Mouse (Mus musculus): ENCODE results near the gene Mogs. TPM values are rescaled to one million over a fixed set of nuclear protein-coding genes. Genes with fewer than 3 reads are reported as not detected.
"Not testable (repeated sequence)": the region's sequence is repeated elsewhere in the genome, so short reads cannot be mapped to it uniquely, and the experiment has no call there.

The Mogs gene
- polyA plus RNA-seq, 1 experiment from 2014 or later, result 26.1 TPM

DNA sequence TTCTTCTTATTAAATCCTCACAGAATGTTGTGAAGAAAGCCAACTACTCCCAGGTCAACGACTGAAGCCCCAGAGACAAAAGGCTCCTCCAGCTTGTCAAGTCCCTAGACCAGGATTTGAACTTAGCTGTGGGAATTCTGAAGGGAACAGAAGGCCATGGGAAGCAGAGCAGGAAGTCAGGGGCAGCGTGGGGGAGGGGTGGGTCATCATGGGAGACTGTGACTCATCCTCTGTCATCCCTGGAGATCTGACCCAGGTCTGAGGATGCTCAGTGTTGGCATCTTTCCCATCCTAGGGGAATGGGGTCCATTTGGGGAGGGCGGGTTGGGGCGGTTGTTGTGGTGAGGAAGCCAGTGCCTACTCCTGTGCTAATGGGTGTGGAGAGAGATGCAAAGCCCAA lies 26.3 kb downstream of the Mogs start:
- WGBS, result 39% methylated on average over 4 of the region's 4 CpGs
- ATAC-seq (ENCODE audit: low FRiP score), result 0 out of 2 replicates have a peak, but pooled peaks have one; percentile 3
- H3K27ac ChIP-seq (replicated peaks), result 0 out of 2 replicates have a peak overlapping the region, but pooled peaks have one; percentile 1
- peak overlapping the region; percentile 57 for H3K9ac ChIP-seq (replicated peaks)
- 0 out of 2 replicates have a peak, but pooled peaks cover under 1% of the 10 kb centered on the region for H3K27me3 ChIP-seq (replicated peaks)
- peaks cover 48% of the 10 kb centered on the region for H3K4me1 ChIP-seq
- 0 out of 2 replicates have a peak, but pooled peaks cover under 1% of the 10 kb centered on the region for H3K36me3 ChIP-seq
- H3K9me3 ChIP-seq (replicated peaks), result no peaks in the 10 kb centered on the region
- peak overlapping the region; percentile 80 for H3K4me2 ChIP-seq
- H3K4me3 ChIP-seq (replicated peaks), result peak overlapping the region; percentile 41

DNA sequence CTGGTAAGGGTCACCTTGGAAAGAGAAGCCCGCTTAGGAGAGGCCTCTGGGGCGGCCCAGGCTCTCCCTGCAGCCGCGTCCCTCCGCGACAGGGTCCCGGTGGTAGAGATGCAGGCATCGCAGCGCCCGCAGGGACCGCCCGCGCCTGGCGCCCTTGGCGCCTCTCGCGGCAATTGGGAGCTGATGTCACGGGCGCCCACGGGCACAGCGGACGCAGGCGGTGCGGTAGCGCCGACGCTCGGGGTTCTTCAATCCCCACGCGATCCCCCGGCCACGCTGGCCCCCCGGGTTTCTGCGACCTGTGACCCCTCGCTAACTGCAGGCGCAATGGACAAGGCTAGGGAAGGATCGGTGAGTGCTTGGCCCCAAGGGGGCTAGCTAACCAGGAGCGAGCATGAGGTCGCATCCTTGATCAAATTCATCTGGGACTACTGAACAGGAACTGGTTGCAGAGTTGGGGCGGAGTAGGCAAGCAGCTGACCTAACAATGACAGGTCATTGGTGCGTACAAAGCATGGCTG lies 27.0 kb downstream of the Mogs start:
- H3K27ac ChIP-seq (replicated peaks), result 0 out of 2 replicates have a peak overlapping the region, but pooled peaks have one; percentile 1
- no peaks in the 10 kb centered on the region for H3K9me3 ChIP-seq (replicated peaks)
- WGBS, result 3% methylated on average over 41 of the region's 41 CpGs
- H3K4me1 ChIP-seq, result peaks cover 42% of the 10 kb centered on the region
- no peaks in the 10 kb centered on the region for H3K27me3 ChIP-seq (replicated peaks)
- H3K36me3 ChIP-seq, result 0 out of 2 replicates have a peak, but pooled peaks cover 3% of the 10 kb centered on the region
- H3K4me2 ChIP-seq, result peak overlapping the region; percentile 80
- ATAC-seq (ENCODE audit: low FRiP score), result peak; percentile 32; the same call in 1 of the 2 replicates
- H3K9ac ChIP-seq (replicated peaks), result peak overlapping the region; percentile 57
- H3K4me3 ChIP-seq (replicated peaks), result peak overlapping the region; percentile 41

DNA sequence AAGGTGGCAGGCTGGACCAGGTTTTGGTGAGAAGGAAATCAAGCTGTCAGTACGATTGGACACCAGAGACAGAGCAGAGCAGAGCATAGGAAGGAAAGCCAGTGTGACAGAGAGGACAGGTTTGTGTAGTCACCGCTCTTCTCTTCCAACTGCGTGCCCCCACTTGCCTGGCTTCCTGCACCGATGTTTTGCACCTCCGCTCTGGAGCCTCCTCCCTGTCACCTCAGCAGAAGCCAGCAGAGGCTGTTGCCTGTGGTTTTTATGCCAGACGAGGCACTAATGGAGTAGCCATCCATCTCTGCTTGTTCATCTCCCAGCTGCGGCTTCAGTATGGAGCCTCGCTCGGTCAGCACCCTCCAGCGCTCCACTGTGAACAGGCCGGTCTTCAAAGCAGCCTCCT lies 27.6 kb downstream of the Mogs start:
- H3K4me3 ChIP-seq (replicated peaks), result no peak overlapping the region
- peak overlapping the region; percentile 80 for H3K4me2 ChIP-seq
- 37% methylated on average over 11 of the region's 11 CpGs for WGBS
- H3K9ac ChIP-seq (replicated peaks), result peak overlapping the region; percentile 57; the same call in 1 of the 2 replicates
- peaks cover 36% of the 10 kb centered on the region for H3K4me1 ChIP-seq
- 0 out of 2 replicates have a peak, but pooled peaks cover 3% of the 10 kb centered on the region for H3K36me3 ChIP-seq
- H3K9me3 ChIP-seq (replicated peaks), result no peaks in the 10 kb centered on the region
- no peak overlapping the region for H3K27ac ChIP-seq (replicated peaks)
- H3K27me3 ChIP-seq (replicated peaks), result no peaks in the 10 kb centered on the region
- no peak for ATAC-seq (ENCODE audit: low FRiP score)

DNA sequence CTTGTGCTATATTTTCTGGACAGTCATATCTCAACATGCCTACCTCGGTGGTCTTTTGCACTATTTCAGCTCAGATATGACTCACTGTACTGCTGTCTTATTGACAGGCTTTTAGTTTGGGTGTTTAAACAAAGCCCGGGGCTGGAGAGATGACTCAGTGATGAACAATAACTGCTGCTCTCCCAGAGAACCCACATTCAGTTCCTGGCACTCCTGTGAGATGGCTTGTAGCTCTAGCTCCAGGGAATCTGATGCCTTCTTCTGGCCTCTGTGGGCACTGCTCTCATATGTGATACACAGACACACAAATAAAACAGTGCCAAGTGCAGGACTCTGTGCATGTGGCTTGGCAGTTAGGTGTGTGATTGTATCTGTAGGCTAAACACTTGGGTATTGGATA lies 29.9 kb downstream of the Mogs start:
- 79% methylated on average over 2 of the region's 2 CpGs for WGBS
- Histone ChIP-seq H3K4me1 (peaks cover 15% of the 10 kb centered on the region), H3K9me3 (replicated peaks) (no peaks in the 10 kb centered on the region), H3K4me3 (replicated peaks) (no peak overlapping the region), H3K36me3 (0 out of 2 replicates have a peak, but pooled peaks cover 6% of the 10 kb centered on the region), H3K27ac (replicated peaks) (no peak overlapping the region), H3K9ac (replicated peaks) (no peak overlapping the region), H3K27me3 (replicated peaks) (no peaks in the 10 kb centered on the region), H3K4me2 (no peak overlapping the region)
- no peak for ATAC-seq (ENCODE audit: low FRiP score)

DNA sequence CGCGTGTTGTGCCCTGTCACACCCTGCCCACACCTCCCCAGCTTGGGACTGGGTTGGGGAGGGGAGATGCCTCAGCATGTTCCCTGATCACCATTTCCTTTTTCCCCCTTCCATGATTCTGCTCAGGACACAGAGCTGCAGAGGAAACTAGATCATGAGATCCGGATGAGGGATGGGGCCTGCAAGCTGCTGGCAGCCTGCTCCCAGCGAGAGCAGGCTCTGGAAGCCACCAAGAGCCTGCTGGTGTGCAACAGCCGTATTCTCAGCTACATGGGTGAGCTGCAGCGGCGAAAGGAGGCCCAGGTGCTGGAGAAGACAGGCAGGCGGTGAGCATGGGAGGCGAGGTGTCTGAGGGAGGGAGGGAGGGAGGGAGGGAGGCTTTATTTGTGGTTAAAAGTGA lies 30.5 kb downstream of the Mogs start:
- Histone ChIP-seq H3K4me3 (replicated peaks) (no peak overlapping the region), H3K27me3 (replicated peaks) (no peaks in the 10 kb centered on the region), H3K9ac (replicated peaks) (no peak overlapping the region; the same call in 1 of the 2 replicates), H3K36me3 (0 out of 2 replicates have a peak, but pooled peaks cover 6% of the 10 kb centered on the region), H3K4me1 (peaks cover 15% of the 10 kb centered on the region), H3K9me3 (replicated peaks) (no peaks in the 10 kb centered on the region), H3K4me2 (no peak overlapping the region), H3K27ac (replicated peaks) (no peak overlapping the region)
- WGBS, result 76% methylated on average over 9 of the region's 9 CpGs
- no peak for ATAC-seq (ENCODE audit: low FRiP score)

DNA sequence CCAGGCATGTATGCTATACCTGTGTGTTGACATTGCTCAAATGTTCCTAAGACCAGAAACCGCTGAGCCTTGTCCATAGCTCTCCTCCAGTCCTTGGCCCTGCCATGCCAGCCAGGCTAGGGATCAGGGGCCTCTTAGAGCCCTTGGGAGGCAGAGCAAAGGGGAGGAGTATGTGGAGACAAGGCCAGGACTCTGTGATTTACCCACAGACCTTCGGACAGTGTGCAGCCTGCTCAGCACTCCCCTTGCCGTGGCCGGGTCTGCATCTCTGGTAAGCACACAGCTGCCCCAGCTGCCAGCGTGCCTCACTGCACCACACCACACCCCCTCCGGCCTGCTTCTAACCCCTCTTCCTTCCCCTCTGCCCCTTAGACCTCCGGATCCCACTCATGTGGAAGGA lies 32.0 kb downstream of the Mogs start:
- no peak for ATAC-seq (ENCODE audit: low FRiP score)
- Histone ChIP-seq H3K36me3 (peaks cover 9% of the 10 kb centered on the region; the same call in 1 of the 2 replicates), H3K9me3 (replicated peaks) (no peaks in the 10 kb centered on the region), H3K4me2 (no peak overlapping the region), H3K27me3 (replicated peaks) (no peaks in the 10 kb centered on the region), H3K27ac (replicated peaks) (no peak overlapping the region), H3K9ac (replicated peaks) (no peak overlapping the region), H3K4me3 (replicated peaks) (no peak overlapping the region), H3K4me1 (peaks cover 9% of the 10 kb centered on the region)
- WGBS, result 44% methylated on average over 7 of the region's 7 CpGs

DNA sequence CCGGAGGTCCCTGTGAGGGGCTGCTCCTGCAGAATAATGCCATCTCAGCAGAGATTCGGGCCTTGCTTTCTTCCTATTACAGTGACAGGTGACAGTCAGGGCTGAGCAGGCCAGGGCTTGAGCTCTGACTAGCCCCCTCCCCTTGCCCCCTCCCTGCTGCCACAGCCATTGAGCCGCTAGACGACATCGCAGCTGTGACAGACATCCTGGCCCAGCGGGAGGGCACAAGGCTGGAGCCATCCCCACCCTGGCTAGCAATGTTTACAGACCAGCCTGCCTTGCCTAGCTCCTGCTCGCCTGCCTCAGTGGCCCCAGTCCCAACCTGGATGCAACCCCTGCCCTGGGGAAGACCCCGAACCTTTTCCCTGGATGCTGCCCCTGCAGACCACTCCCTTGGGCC lies 36.4 kb downstream of the Mogs start:
- WGBS, result 34% methylated on average over 8 of the region's 8 CpGs

DNA sequence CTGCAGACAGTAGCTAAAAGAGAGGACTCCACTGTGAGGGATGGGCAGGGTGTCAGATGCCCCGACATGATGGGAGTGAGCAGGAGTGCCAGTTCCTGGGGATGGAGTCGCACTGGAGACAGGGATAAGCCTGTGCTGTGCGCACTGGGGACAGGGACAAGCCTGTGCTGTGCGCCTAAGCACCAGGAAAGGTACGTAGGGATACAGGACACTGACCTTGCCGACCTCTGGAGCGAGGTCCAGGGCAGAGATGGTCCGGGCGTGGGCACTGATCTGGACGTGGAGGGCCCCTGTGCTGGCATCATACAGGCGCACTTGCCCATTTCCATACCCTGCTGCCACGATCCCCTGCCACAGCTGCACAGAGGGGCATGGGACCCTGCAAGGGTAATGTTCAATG lies 37.7 kb downstream of the Mogs start:
- Histone ChIP-seq H3K27me3 (replicated peaks) (no peaks in the 10 kb centered on the region), H3K4me3 (replicated peaks) (no peak overlapping the region), H3K27ac (replicated peaks) (no peak overlapping the region), H3K4me2 (no peak overlapping the region), H3K9ac (replicated peaks) (no peak overlapping the region), H3K4me1 (peaks cover 22% of the 10 kb centered on the region), H3K36me3 (peaks cover 17% of the 10 kb centered on the region), H3K9me3 (replicated peaks) (no peaks in the 10 kb centered on the region)
- no peak for ATAC-seq (ENCODE audit: low FRiP score)
- 91% methylated on average over 12 of the region's 12 CpGs for WGBS

More for the DNA sequence above, 36.4 kb downstream of the Mogs start:
- Histone ChIP-seq H3K27me3 (replicated peaks) (no peaks in the 10 kb centered on the region), H3K9ac (replicated peaks) (no peak overlapping the region), H3K9me3 (replicated peaks) (no peaks in the 10 kb centered on the region), H3K36me3 (peaks cover 19% of the 10 kb centered on the region), H3K4me3 (replicated peaks) (no peak overlapping the region), H3K4me2 (no peak overlapping the region), H3K4me1 (peaks cover 19% of the 10 kb centered on the region), H3K27ac (replicated peaks) (no peak overlapping the region)
- ATAC-seq (ENCODE audit: low FRiP score), result no peak

DNA sequence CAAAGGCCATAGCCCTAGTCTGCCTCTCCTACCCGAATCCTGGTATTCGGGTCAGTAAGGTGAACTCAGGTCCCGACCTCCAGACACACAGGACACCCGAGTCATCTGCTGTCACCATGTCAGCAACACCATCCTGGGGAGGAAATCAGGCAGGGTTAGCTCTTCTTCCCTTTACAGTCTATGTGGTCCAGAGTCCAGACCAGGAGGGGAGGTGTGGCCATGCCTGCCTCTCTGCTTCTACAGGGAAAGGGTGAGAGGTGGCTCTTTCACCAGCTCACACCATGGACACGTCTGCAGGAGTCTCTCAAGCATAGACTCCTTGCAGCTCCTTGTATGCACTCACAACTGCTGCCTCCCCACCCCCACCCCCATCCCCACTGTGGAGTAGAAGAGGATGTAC lies 38.2 kb downstream of the Mogs start:
- no peak overlapping the region for H3K27ac ChIP-seq (replicated peaks)
- 80% methylated on average over 5 of the region's 5 CpGs for WGBS
- H3K9ac ChIP-seq (replicated peaks), result no peak overlapping the region
- H3K4me2 ChIP-seq, result no peak overlapping the region
- H3K9me3 ChIP-seq (replicated peaks), result no peaks in the 10 kb centered on the region
- H3K4me3 ChIP-seq (replicated peaks), result no peak overlapping the region
- ATAC-seq (ENCODE audit: low FRiP score), result no peak
- peaks cover 22% of the 10 kb centered on the region for H3K4me1 ChIP-seq
- H3K36me3 ChIP-seq, result peaks cover 17% of the 10 kb centered on the region
- no peaks in the 10 kb centered on the region for H3K27me3 ChIP-seq (replicated peaks)

DNA sequence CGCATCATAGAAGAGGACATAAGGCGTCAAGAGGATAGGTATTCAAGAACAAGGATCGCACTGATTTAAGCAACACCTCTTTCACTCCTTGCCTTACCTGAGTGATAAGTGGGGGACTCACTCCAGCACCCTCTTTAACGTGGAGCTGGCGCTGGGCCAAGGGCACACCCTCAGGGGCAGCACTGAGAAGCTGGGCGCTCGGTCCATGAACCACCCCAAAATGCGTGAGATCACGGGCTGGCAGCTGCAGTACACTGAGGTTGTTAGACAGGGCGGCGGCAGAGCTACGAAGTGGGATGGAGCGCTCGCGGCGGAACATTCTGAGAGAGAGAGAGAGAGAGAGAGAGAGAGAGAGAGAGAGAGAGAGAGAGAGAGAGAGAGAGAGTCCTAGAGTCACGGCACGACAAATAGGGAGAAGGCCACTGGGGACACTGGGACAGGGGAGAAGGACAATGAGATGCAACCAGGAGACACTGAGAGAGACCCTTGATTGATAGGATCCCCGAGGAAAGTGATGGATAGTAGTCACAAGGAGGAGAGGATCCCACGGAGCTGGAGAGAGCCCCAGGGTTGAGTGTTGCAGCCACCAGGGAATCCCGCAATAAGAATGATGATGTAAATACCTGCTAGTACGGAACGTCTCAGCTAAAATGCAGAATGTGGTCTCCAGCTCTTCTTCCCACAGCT lies 40.4 kb downstream of the Mogs start:
- H3K9me3 ChIP-seq (replicated peaks), result no peaks in the 10 kb centered on the region
- peak overlapping the region; percentile 85 for H3K4me2 ChIP-seq
- peak overlapping the region; percentile 62 for H3K4me3 ChIP-seq (replicated peaks)
- peaks cover 14% of the 10 kb centered on the region for H3K36me3 ChIP-seq
- peaks cover 8% of the 10 kb centered on the region for H3K27me3 ChIP-seq (replicated peaks)
- peak; percentile 22 for ATAC-seq (ENCODE audit: low FRiP score)
- WGBS, result 8% methylated on average over 23 of the region's 23 CpGs
- H3K27ac ChIP-seq (replicated peaks), result peak overlapping the region; percentile 41
- peak overlapping the region; percentile 61 for H3K9ac ChIP-seq (replicated peaks)
- peaks cover 22% of the 10 kb centered on the region for H3K4me1 ChIP-seq

DNA sequence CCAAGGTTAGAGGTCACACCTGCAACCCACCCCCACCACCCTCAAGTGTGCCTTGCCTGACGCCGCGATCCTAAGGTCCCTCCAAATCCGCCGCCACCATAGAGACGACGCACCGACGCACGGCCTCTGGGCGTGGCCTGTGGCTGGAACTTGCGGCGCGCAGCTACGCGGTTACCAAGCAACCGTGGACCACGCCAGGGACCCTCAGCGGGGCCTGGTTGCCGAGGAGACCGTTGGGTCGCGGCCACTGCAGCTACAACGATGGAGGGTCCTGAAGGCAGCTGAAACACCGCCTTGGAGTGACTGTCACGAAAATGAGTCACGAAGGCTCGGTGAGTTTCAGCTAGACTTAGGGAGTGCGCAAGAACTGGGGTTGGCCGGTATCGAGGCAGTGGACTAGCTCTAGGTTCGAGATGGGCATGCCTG lies 41.0 kb downstream of the Mogs start, which contains the start of the genes Wdr54 and 1700003E16Rik:
TSS of gene Wdr54 (minus strand) at position 139 of the 426 bp plus-strand sequence.
TSS of gene 1700003E16Rik (plus strand) at position 146 of the 426 bp plus-strand sequence.
- Histone ChIP-seq H3K36me3 (peaks cover 14% of the 10 kb centered on the region), H3K9ac (replicated peaks) (peak within 1 kb of the TSS; percentile 61), H3K27me3 (replicated peaks) (peaks cover 14% of the 10 kb centered on the region), H3K4me1 (peaks cover 22% of the 10 kb centered on the region), H3K9me3 (replicated peaks) (no peaks in the 10 kb centered on the region), H3K27ac (replicated peaks) (peak within 1 kb of the TSS; percentile 41), H3K4me2 (peak within 1 kb of the TSS; percentile 85), H3K4me3 (replicated peaks) (peak within 1 kb of the TSS; percentile 62)
- peak; percentile 93 for ATAC-seq (ENCODE audit: low FRiP score)
- under 1% methylated on average over 32 of the region's 32 CpGs for WGBS

DNA sequence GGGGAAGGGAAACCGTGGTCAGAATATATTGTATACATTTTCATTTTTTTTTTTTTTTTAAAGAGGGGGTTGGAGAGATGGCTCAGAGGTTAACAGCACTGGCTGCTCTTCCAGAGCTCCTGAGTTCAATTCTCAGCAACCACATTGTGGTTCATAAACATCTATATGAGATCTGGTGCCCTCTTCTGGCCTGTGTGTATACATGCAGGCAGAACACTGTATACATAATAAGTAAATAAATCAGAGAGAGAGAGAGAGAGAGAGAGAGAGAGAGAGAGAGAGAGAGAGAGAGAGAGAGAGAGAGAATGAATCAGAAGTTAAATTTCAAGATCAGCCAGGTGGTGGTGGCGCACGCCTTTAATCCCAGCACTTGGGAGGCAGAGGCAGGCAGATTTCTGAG lies 44.2 kb downstream of the Mogs start:
- not testable (repeated sequence) for H3K36me3 ChIP-seq; ATAC-seq (ENCODE audit: low FRiP score); H3K27ac ChIP-seq (replicated peaks); H3K9me3 ChIP-seq (replicated peaks); H3K4me2 ChIP-seq; H3K4me3 ChIP-seq (replicated peaks); H3K9ac ChIP-seq (replicated peaks)
- WGBS, result 30% methylated on average over 3 of the region's 3 CpGs
- Histone ChIP-seq H3K27me3 (replicated peaks) (peaks cover 32% of the 10 kb centered on the region), H3K4me1 (peaks cover 39% of the 10 kb centered on the region)
